Mouse (Mus musculus): ENCODE data around the gene Acsl4.

Acsl4 gene

GRCm38 (mm10) chrX:142390247-142390908 is at the start of gene Acsl4:
Acsl4 (minus strand) TSS chrX:142390535.
- DNase-seq (ENCODE audit: extremely low read depth, insufficient read length, low spot score): peak; percentile 94

GRCm38 (mm10) chrX:142437971-142438504 is 47.7 kb upstream of the Acsl4 start:
- DNase-seq (ENCODE audit: extremely low read depth, insufficient read length, low spot score): no peak

GRCm38 (mm10) chrX:142432846-142433245 is 42.5 kb upstream of the Acsl4 start:
- no peak for DNase-seq (ENCODE audit: extremely low read depth, insufficient read length, low spot score)

- no peak for DNase-seq (ENCODE audit: extremely low read depth, insufficient read length, low spot score)
Measured at GRCm38 (mm10) chrX:142427111-142427510, 36.8 kb upstream of the Acsl4 start.

GRCm38 (mm10) chrX:142426628-142427027 is 36.3 kb upstream of the Acsl4 start:
- no peak for DNase-seq (ENCODE audit: extremely low read depth, insufficient read length, low spot score)

GRCm38 (mm10) chrX:142413884-142414283 is 23.5 kb upstream of the Acsl4 start:
- DNase-seq (ENCODE audit: extremely low read depth, insufficient read length, low spot score): no peak

- no peak for DNase-seq (ENCODE audit: extremely low read depth, insufficient read length, low spot score)
Measured at GRCm38 (mm10) chrX:142410060-142410459, 19.7 kb upstream of the Acsl4 start.

GRCm38 (mm10) chrX:142409338-142409737 is 19.0 kb upstream of the Acsl4 start:
- DNase-seq (ENCODE audit: extremely low read depth, insufficient read length, low spot score): no peak

GRCm38 (mm10) chrX:142403114-142403513 is 12.8 kb upstream of the Acsl4 start:
- no peak for DNase-seq (ENCODE audit: extremely low read depth, insufficient read length, low spot score)

- DNase-seq (ENCODE audit: extremely low read depth, insufficient read length, low spot score): no peak
Measured at GRCm38 (mm10) chrX:142398621-142399020, 8.3 kb upstream of the Acsl4 start.

GRCm38 (mm10) chrX:142390909-142391265 is 552 bp upstream of the Acsl4 start:
- no peak for DNase-seq (ENCODE audit: extremely low read depth, insufficient read length, low spot score)

- no peak for DNase-seq (ENCODE audit: extremely low read depth, insufficient read length, low spot score)
Measured at GRCm38 (mm10) chrX:142389581-142390159, 665 bp downstream of the Acsl4 start.

GRCm38 (mm10) chrX:142388141-142388540 is 2.2 kb downstream of the Acsl4 start:
- no peak for DNase-seq (ENCODE audit: extremely low read depth, insufficient read length, low spot score)

- DNase-seq (ENCODE audit: extremely low read depth, insufficient read length, low spot score): no peak
Measured at GRCm38 (mm10) chrX:142387634-142388033, 2.7 kb downstream of the Acsl4 start.

- no peak for DNase-seq (ENCODE audit: extremely low read depth, insufficient read length, low spot score)
Measured at GRCm38 (mm10) chrX:142384918-142385317, 5.4 kb downstream of the Acsl4 start.

- no peak for DNase-seq (ENCODE audit: extremely low read depth, insufficient read length, low spot score)
Measured at GRCm38 (mm10) chrX:142379894-142380293, 10.4 kb downstream of the Acsl4 start.

GRCm38 (mm10) chrX:142378048-142378447 is 12.3 kb downstream of the Acsl4 start:
- DNase-seq (ENCODE audit: extremely low read depth, insufficient read length, low spot score): no peak

- DNase-seq (ENCODE audit: extremely low read depth, insufficient read length, low spot score): no peak
Measured at GRCm38 (mm10) chrX:142377358-142377757, 13.0 kb downstream of the Acsl4 start.

- no peak for DNase-seq (ENCODE audit: extremely low read depth, insufficient read length, low spot score)
Measured at GRCm38 (mm10) chrX:142376747-142377146, 13.6 kb downstream of the Acsl4 start.

GRCm38 (mm10) chrX:142375519-142375918 is 14.8 kb downstream of the Acsl4 start:
- DNase-seq (ENCODE audit: extremely low read depth, insufficient read length, low spot score): no peak

GRCm38 (mm10) chrX:142372393-142372792 is 17.9 kb downstream of the Acsl4 start:
- no peak for DNase-seq (ENCODE audit: extremely low read depth, insufficient read length, low spot score)

- DNase-seq (ENCODE audit: extremely low read depth, insufficient read length, low spot score): peak; percentile 46
Measured at GRCm38 (mm10) chrX:142369935-142370334, 20.4 kb downstream of the Acsl4 start.
